Mouse (Mus musculus) erythroid progenitor cell, adult 5-6 weeks (primary cell): Measurements from ENCODE around the gene Mthfd2. TPM values are rescaled to one million over a fixed set of nuclear protein-coding genes. Genes with fewer than 3 reads are reported as not detected.
"Not testable (repeated sequence)": the region's sequence is repeated elsewhere in the genome, so short reads cannot be mapped to it uniquely, and the experiment has no call there.

Experiments
- ATAC-seq: replicated peaks from 2 replicates; pipeline ENCODE4 v1.8.0; 2016; ENCODE audit warnings: moderate number of reproducible peaks, mild to moderate bottlenecking, moderate TSS enrichment, inconsistent platforms; ENCODE audit not compliant: poor library complexity, low FRiP score, severe bottlenecking
- total RNA-seq, 2 experiments: library from RNA; stranded (forward) in 1 of 2; stranded (reverse) in 1 of 2; fragments of 150-400 nt in 1 of 2; fragments of 186-747, 209-891 nt in 1 of 2; gene quantifications; 2 replicates each; pipeline versions ENCODE4 v1.2.3 to v1.2.4; 2015 to 2017; ENCODE audit warnings: low replicate concordance in 2 of 2

Mthfd2 gene
- total RNA-seq, 2 experiments from 2014 or later: 34.8 to 37.2 TPM

DNA sequence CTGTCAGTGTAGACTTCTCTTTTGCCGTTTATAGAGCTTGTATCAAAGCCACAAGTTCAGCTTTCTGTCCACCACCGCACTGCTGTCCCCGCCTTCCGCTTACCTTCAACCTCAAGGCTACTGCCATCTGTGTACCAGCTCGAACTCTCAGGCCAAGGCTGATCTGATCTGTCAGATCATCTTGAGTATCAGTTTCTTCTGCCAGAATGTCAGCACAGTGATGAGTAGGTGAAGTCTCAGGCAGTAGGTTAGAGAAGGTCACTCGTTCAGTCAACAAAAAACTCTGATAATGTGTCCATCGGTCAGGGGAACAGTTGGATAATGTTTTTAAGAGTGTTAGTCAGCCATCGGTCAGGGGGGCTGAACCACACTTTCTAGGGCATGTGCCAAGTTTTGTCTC lies 19.6 kb upstream of the Mthfd2 start:
- ATAC-seq: not testable (repeated sequence)

DNA sequence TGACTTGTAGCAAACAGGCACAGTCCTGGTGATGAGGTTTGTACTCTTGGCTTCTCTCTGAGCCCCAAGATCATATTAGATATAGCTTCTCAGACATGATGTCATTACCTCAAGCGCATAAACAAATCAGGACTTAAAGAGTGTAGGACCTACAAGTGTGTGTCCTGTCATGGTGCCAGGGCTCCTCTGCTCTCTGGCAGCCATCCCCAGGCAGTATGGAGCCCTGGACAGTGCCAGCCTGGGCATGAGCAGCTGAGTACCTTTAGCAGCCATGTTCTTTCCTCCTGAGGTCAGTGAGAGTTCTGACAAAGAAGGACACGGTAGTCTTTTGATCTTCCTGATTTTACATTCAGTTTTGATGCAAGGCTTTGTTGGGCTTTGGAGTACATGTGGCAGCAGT lies 17.2 kb upstream of the Mthfd2 start:
- no peak; the same call in 1 of the 2 replicates for ATAC-seq

DNA sequence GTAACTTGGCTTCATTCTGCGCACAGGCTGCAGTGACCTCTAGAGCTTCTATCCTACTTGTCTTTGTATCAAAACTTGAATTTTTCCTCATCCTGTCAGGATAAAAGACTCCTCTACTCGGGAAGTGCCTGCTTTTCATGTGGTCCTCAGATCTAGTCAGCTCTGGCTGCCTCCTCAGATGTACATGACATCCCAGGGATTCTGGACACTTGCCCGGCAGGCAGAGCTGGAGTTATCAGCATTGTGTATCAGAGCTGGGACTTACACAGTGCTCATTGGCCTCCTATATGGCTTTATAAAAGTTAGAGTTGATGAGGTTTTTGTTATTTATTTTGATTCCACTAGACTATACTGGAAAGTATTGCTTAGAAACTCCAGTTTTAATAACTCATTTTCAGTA lies 15.7 kb upstream of the Mthfd2 start:
- no peak for ATAC-seq

DNA sequence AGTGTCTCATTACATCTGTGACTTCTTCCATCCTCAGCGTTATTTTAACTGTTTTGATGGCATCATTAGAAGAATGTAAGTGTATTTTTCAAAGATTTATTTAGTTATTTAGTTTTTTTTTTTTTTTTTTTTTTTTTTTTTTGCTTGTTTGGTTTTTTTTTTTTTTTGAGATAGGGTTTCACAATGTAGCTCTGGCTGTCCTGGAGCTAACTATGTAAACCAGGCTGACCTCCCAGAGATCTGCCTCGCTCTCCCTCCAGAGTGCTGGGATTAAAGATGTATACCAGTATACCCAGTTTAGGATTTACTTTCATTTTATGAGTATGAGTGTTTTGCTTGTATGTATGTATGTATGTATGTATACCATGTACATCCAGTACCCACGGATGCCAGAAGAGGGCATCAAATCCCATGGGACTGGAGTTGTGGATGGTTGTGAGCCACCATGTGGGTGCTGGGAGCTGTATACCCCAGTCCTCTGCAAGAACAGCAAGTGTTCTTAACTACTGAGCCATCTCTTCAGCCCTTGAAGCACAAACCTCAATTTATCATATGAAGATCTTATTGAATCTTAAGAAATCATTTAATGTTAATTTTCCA lies 2.0 kb upstream of the Mthfd2 start:
- ATAC-seq: no peak

DNA sequence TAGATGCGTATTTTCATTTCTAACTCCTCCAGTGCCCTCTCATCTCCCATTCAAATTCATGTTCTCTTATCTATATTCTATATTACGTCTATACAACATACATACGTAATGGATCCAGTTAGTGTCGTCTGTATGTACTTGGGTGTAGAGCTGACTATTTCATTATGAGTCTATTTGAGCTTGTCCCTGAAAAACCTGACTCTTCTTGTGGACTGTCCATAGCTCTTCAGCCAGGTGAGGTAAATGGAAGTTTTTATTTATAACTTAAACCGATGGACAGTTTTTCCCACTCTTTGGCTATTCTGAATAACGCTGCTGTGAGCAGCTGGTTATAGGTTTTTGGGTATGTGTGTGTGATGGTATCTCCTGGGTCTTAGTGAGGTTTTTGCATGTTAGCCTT lies 1.1 kb upstream of the Mthfd2 start:
- ATAC-seq: peak; percentile 40; the same call in 1 of the 2 replicates

DNA sequence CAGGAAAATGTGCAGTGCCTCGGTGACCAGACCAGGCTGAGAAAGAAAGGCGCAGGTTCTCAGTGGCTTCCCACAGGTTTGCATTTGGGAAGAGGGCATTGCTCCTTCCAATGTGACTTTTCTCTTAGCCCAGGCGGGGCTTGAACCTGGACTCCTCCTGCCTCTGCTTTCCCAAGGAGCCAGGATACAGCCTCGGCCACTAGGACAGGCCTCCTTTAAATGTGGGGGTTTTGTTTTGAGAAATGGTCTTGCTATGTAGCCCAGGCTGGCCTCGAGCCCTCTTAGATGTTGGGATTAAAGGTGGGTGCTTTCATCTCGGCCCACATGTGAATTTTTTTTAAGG lies 657 bp upstream of the Mthfd2 start:
- ATAC-seq: peak; percentile 37; the same call in 1 of the 2 replicates

DNA sequence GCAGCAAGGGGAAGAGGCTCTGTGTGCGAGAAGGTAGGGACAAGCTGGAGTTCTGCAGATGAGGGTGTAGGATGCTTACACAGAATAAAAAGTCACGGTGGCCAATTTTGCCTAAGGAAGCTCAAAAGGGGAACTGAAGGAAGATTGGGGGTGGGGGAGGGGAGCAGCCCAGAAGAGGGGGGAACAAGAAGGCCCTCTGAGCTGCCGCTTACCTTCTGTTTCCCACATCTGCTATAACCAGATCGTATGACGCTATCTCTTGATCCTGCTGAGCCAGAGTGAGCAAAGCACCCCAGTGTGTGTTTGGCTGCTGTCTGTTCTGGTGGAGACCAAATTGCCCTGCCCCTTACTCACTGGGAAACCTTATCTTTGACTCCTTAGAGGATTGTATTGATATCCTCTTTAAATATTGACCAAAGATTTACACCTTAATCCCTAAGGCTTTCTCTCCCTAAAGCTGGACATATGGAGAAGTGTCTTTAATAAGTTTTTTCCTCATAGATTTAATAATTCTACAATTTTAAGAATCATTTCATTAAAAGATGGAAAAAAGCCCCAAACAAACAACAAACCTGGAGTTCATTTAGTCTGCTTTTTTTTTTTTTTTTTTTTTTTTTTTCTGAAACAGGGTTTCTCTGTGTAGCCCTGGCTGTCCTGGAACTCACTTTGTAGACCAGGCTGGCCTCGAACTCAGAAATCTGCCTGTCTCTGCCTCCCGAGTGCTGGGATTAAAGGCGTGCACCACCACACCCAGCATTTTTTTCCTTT lies 1.9 kb downstream of the Mthfd2 start:
- no peak for ATAC-seq

DNA sequence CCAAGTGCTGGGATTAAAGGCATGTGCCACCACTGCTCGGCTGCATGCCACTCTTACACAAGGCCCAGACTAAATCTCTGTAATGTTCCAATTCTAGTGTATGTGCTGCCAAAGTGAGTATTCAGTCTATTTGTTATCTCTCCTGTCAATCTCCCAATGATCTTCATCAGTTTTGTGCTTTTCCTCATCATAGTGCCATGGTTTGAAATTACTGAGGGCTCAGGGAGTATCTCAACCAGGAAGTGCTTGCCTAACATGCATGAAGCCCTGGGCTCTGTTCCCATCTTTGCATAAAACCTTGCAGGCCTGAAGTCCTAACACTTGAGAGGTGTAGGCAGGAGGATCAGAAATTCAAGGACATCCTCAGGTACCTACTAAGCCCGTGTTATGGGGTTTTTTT lies 2.9 kb downstream of the Mthfd2 start:
- no peak for ATAC-seq

DNA sequence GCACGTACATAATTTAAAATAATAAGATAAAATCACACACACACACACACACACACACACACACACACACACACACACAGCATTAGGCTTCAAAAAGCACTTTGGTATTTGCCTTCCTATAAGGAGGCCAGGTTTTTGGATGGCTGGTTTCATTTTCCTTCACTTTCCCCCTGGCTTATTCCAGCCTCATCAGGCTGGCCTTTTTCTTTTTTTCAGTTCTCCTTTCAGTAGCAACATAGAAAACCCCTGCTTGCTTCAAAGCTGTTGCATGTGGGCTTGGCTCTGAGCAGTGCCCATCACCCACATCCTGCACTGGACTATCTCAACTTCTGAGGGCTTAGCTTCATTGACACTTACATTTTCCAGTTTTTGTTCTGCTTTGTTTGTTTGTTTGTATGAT lies 3.8 kb downstream of the Mthfd2 start:
- no peak for ATAC-seq

DNA sequence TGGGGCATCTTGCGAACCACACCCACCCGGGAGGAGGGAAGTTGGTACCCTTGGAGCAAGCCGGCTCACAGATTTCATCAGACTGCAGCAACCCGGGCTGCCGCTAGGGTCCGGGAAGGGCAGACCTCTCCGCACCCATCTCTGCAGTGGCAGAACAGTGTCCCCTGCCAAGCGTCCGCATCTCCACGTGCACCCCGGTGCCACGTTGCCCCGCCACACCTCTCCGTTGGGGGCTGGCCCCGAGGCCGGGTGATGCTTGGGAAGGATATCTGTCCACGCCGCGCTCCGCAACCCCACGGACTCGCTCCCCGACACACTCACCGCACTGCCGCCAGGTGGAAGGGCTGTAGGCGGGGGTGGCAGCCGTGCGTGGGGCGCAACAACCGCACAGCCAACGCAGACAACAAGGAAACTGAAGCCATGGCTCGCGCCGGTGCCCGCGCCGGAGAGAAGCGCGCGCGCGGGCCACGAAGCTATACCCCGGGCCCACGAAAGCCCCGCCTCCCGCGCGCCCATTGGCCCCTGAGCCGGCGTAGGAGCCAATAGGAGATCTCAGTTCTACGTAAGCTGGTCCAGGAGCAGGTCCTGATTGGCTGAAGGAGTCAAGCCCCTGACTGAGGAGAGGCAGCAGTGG lies 8.5 kb downstream of the Mthfd2 start:
- ATAC-seq: peak; percentile 94

DNA sequence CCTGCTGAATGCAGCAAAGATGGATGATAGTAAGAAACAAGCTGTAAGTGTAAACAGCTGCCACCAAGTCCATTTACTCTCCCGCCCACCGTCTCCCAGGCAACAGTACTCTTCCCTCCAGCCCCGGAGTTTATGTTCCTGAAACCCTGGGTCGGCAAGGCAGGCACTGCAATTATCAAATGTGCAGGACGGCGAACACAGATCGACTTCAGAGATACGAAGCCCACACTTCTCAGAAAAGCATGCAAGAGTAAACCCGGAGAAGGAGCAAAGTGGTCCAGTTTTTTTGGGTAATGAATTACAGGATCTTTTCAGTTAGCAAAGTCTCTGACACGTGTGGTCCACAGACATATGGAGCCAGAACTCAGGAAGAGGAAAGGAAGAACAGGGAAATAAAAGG lies 9.7 kb downstream of the Mthfd2 start:
- ATAC-seq: 0 out of 2 replicates have a peak, but pooled peaks have one; percentile 32

DNA sequence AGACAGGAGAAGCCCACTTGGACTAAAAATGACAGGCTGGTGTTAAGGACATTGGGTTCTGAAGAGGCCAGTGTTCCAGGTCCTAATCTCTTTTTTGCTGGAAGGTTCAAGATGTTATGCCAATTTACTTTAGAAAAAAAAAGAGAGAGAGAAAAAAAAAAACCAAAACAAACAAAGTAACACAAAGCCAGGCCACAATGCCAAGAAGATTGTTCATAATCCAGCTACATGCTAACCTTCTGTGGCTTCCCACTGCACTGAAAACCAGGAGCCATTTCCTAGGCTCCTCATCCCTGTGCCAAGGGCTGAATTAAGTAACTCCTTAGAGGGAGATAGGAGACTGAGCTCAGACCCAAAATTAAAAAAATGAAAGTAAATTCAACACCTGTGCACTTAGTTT lies 10.4 kb downstream of the Mthfd2 start:
- ATAC-seq: no peak

DNA sequence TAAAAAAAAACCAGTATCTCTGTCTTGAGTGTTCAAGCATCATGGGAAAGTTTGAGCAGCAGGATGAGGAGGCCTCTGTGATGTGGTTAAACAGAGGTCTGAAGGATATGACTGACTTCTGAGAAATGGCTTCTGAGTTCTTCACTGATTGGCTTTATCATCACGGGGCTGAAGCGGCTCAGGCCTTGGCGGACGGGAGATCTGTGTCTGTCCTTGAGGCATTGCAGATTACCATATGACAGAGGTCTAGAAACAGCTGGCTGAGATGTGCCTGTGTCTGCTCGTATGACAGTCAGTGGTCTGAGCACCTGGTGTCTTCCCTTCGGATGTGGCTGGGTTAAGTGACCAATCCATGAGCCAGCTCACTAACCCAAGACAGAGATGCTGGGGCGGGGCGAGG lies 13.2 kb downstream of the Mthfd2 start:
- ATAC-seq: no peak

DNA sequence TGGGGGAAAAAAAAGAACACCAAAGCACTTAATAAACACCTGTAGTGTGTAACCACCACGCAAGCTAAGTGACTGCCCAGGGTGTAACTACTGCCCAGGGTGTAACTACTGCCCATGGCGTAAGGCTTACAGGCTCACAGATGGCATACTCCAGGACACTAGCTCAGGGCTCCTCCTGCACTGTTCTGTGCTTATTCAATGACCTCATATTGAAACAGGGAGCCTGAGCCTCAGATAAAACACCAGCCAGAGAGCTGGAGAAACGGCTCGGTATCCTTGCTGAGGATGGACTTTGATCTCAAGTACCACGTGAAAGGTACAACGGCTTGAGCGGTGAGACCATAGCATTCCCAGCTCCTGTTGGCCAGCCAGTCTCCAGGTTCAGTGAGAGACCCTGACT lies 13.7 kb downstream of the Mthfd2 start:
- no peak for ATAC-seq

DNA sequence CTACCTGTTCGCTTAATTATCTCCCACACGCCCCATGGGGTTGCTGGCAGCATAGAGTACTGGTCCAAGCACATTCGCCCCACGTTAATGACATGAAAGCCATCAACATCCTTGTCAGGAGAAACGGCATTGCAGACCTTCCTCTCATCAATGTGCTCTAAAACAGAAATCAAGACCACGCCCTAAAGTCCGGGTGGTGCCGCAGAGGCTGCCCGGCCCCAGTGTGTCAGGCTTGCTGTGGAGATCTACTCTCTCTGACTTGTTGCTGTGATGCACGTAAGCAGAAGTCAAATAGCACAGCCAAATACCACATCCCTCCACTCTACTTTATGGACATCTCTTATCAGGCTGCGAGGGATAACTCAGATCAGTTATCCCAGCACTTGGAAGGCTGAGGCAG lies 14.5 kb downstream of the Mthfd2 start:
- no peak for ATAC-seq

DNA sequence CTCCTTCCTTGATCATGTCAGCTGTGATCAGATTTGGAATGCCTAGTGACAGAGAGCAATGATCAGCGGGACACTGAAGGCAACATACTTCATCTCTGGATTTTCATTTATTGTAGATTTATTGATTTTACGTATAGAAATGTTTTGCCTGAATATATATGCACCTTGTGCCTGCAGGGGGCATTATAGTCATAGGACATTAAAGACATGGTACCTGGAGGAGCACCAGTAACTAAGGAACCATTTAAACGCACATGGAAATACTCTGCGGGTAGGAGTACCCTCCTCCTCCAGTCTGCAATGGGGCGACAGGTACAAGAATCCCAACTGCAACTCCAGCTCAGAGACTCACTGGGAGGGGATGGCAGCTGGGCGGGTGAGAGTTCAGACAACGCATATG lies 16.7 kb downstream of the Mthfd2 start:
- ATAC-seq: no peak

DNA sequence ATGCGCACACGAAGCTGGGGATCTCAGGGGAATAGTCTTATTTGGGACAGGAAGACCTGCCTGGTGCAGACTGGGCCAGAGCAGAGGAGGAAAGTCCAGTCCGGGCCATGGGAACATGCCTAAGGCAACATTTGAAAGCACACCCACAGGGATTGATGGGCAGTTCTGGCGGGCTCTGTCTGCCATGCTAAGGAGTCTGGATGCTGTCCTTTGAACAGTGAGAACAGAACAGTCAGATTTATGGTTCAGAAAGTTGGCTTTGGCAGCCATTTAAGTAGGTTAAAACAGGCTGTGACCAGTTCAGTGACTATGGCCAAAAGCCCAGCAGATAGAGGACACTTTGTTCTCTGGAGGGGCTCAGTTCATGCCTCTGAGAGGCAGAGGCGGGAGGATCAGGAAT lies 23.4 kb downstream of the Mthfd2 start:
- no peak for ATAC-seq

DNA sequence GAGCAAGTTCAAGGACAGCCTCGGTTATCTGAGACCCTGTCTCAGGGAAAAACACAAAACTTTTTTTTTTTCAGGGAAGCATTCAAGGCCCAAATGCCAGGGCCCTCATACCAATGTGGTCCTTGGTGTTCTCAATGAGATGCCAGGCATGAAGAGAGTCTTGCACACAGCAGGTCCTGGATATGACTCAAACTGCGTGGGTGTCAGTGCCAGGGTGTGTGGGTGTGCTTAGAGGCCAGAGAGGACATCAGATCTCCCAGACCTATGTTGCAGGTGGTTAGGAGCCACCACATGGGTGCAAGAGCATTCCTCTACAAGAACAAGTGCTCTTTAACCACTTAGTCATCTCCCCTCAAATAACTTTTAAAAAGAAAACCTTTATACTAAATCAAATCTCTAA lies 24.4 kb downstream of the Mthfd2 start:
- no peak for ATAC-seq

DNA sequence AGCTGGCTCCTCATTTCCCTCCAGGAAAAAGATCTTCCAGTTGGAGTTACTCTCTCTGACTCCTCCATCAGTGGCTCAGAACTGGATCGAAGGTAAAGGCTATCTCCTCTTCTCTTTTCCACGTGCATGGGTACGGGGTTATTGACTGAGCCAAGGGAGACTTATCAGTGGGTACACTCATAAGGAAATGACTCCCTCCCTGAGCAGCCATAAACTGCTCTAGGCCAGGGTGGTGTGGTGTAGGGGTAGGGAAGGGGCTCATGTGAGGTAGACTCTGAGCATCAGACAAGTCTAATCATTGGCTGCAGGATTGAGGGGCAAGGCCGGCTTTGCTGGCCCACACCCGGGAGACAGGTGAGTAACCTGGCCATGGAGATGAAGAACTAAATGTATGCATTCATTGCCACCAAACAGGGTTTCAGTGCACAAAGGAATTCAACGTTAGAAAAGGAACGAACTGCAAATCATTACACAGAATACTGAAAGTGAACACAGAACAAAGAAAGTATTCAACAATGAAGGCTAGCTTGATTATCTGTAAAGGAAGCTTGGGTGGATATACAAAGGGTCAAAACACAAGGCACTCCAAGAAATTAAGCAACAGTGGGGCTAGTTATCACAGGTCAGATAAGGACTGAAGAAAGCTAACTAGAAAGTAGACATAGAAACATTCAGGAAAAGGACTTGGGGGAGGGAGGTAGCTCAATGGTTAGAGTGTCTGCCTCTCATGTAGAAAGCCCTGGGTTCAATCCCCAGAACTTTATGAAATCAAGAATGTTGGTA lies 25.1 kb downstream of the Mthfd2 start:
- no peak for ATAC-seq

DNA sequence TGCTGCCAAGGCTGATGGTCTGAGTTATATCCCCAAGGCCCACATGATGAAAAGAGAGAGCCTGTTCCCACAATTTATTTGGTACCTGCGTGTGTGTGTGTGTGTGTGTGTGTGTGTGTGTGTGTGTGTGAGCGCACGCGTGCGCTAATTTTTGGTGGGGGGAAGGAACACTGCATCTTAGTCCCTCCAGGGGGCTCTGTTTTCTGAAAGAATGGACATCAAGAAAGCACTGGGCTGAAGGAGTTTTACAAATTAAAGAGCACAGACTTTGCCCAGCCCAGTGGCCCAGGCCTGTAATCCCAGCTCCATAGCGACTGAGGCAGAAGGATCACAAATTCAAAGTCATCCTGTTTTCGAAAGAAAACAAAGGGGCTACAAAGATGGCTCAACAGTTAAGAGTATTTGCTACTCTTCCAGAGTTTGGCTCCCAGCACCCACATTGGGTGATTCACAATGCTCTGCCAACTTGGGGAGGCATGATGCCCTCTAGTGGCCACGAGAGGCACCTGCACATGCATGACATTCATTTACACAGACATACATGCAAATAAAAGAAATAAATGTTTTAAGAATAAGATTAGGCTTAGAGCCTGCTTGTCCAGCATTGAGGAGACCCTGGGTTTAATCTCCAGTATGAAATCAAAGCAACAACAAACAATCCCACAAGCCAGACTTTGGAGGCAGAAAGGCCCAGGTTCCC lies 45.3 kb downstream of the Mthfd2 start:
- ATAC-seq: peak; percentile 41; the same call in 1 of the 2 replicates
